Mouse (Mus musculus): ENCODE measurements at regions not wholly inside any gene's neighbourhood (a gene's known extent, or its start where the extent isn't known, plus 50 kb on each side); places are given as distances from the start of the nearest gene placed in this dataset.

GRCm38 (mm10) chr16:76914311-76914710 lies 99.2 kb upstream of the Usp25 start:
- WGBS: 84% methylated on average over 1 of the region's 1 CpGs
- DNase-seq (ENCODE audit: low spot score) (no peak), ATAC-seq (ENCODE audit: insufficient read depth, low FRiP score, low TSS enrichment) (no peak)
- no peaks in the 10 kb centered on the region for H3K27me3 ChIP-seq (ENCODE audit: control insufficient read depth, insufficient read depth, low read length)
- no peaks in the 10 kb centered on the region for H3K4me1 ChIP-seq (ENCODE audit: control insufficient read depth, insufficient read depth, low read length)
- H3K4me2 ChIP-seq (ENCODE audit: low read depth): no peak overlapping the region
- H3K27ac ChIP-seq (ENCODE audit: low read depth, low read length): no peak overlapping the region
- no peaks in the 10 kb centered on the region for H3K9me3 ChIP-seq (ENCODE audit: control insufficient read depth, low read length)
- H3K9ac ChIP-seq (ENCODE audit: low read length): no peak overlapping the region
- H3K4me3 ChIP-seq (ENCODE audit: low read depth, low read length): no peak overlapping the region
- no peaks in the 10 kb centered on the region for H3K36me3 ChIP-seq (ENCODE audit: control insufficient read depth, insufficient read depth, low read length)

GRCm38 (mm10) chr16:76905205-76905996 lies 108.1 kb upstream of the Usp25 start:
- H3K4me1 ChIP-seq (ENCODE audit: control insufficient read depth, insufficient read depth, low read length): no peaks in the 10 kb centered on the region
- no peak overlapping the region for H3K9ac ChIP-seq (ENCODE audit: low read length)
- H3K27me3 ChIP-seq (ENCODE audit: control insufficient read depth, insufficient read depth, low read length): no peaks in the 10 kb centered on the region
- 87% methylated on average over 11 of the region's 11 CpGs for WGBS
- DNase-seq (ENCODE audit: low spot score) (no peak), ATAC-seq (ENCODE audit: insufficient read depth, low FRiP score, low TSS enrichment) (no peak)
- H3K4me2 ChIP-seq (ENCODE audit: low read depth): no peak overlapping the region
- H3K36me3 ChIP-seq (ENCODE audit: control insufficient read depth, insufficient read depth, low read length): no peaks in the 10 kb centered on the region
- no peaks in the 10 kb centered on the region for H3K9me3 ChIP-seq (ENCODE audit: control insufficient read depth, low read length)
- H3K4me3 ChIP-seq (ENCODE audit: low read depth, low read length): no peak overlapping the region
- H3K27ac ChIP-seq (ENCODE audit: low read depth, low read length): no peak overlapping the region

GRCm38 (mm10) chr16:76899083-76899482 lies 114.4 kb upstream of the Usp25 start:
- Histone ChIP-seq H3K4me3 (ENCODE audit: low read depth, low read length) (no peak overlapping the region), H3K36me3 (ENCODE audit: control insufficient read depth, insufficient read depth, low read length) (no peaks in the 10 kb centered on the region), H3K4me2 (ENCODE audit: low read depth) (no peak overlapping the region), H3K27me3 (ENCODE audit: control insufficient read depth, insufficient read depth, low read length) (no peaks in the 10 kb centered on the region), H3K27ac (ENCODE audit: low read depth, low read length) (no peak overlapping the region), H3K9ac (ENCODE audit: low read length) (no peak overlapping the region), H3K4me1 (ENCODE audit: control insufficient read depth, insufficient read depth, low read length) (peaks cover 6% of the 10 kb centered on the region; the same call in 1 of the 2 replicates), H3K9me3 (ENCODE audit: control insufficient read depth, low read length) (no peaks in the 10 kb centered on the region)
- WGBS: 17% methylated on average over 7 of the region's 7 CpGs
- no peak for ATAC-seq (ENCODE audit: insufficient read depth, low FRiP score, low TSS enrichment)
- peak; percentile 37 for DNase-seq (ENCODE audit: low spot score)

GRCm38 (mm10) chr16:76896305-76896704 lies 117.2 kb upstream of the Usp25 start:
- no peaks in the 10 kb centered on the region for H3K9me3 ChIP-seq (ENCODE audit: control insufficient read depth, low read length)
- H3K4me1 ChIP-seq (ENCODE audit: control insufficient read depth, insufficient read depth, low read length): peaks cover 6% of the 10 kb centered on the region; the same call in 1 of the 2 replicates
- ATAC-seq (ENCODE audit: insufficient read depth, low FRiP score, low TSS enrichment) (0 out of 2 replicates have a peak, but pooled peaks have one; percentile 31), DNase-seq (ENCODE audit: low spot score) (peak; percentile 56)
- no peaks in the 10 kb centered on the region for H3K36me3 ChIP-seq (ENCODE audit: control insufficient read depth, insufficient read depth, low read length)
- H3K27me3 ChIP-seq (ENCODE audit: control insufficient read depth, insufficient read depth, low read length): no peaks in the 10 kb centered on the region
- H3K9ac ChIP-seq (ENCODE audit: low read length): no peak overlapping the region
- 0 out of 2 replicates have a peak overlapping the region, but pooled peaks have one; percentile 7 for H3K4me2 ChIP-seq (ENCODE audit: low read depth)
- 8% methylated on average over 13 of the region's 13 CpGs for whole genome bisulfite sequencing
- no peak overlapping the region for H3K27ac ChIP-seq (ENCODE audit: low read depth, low read length)
- no peak overlapping the region for H3K4me3 ChIP-seq (ENCODE audit: low read depth, low read length)

GRCm38 (mm10) chr16:76895781-76896180 lies 117.7 kb upstream of the Usp25 start:
- Histone ChIP-seq H3K9ac (ENCODE audit: low read length) (no peak overlapping the region), H3K4me1 (ENCODE audit: control insufficient read depth, insufficient read depth, low read length) (peaks cover 6% of the 10 kb centered on the region; the same call in 1 of the 2 replicates), H3K27ac (ENCODE audit: low read depth, low read length) (no peak overlapping the region), H3K4me2 (ENCODE audit: low read depth) (no peak overlapping the region), H3K4me3 (ENCODE audit: low read depth, low read length) (no peak overlapping the region), H3K9me3 (ENCODE audit: control insufficient read depth, low read length) (no peaks in the 10 kb centered on the region), H3K27me3 (ENCODE audit: control insufficient read depth, insufficient read depth, low read length) (no peaks in the 10 kb centered on the region), H3K36me3 (ENCODE audit: control insufficient read depth, insufficient read depth, low read length) (no peaks in the 10 kb centered on the region)
- no peak for DNase-seq (ENCODE audit: low spot score)
- 54% methylated on average over 5 of the region's 5 CpGs for whole genome bisulfite sequencing
- ATAC-seq (ENCODE audit: insufficient read depth, low FRiP score, low TSS enrichment): no peak

GRCm38 (mm10) chr16:76878576-76878975 lies 134.9 kb upstream of the Usp25 start:
- no peaks in the 10 kb centered on the region for H3K36me3 ChIP-seq (ENCODE audit: control insufficient read depth, insufficient read depth, low read length)
- no peak overlapping the region for H3K27ac ChIP-seq (ENCODE audit: low read depth, low read length)
- H3K4me1 ChIP-seq (ENCODE audit: control insufficient read depth, insufficient read depth, low read length): no peaks in the 10 kb centered on the region
- no peaks in the 10 kb centered on the region for H3K27me3 ChIP-seq (ENCODE audit: control insufficient read depth, insufficient read depth, low read length)
- no peak overlapping the region for H3K4me2 ChIP-seq (ENCODE audit: low read depth)
- DNase-seq (ENCODE audit: low spot score) (no peak), ATAC-seq (ENCODE audit: insufficient read depth, low FRiP score, low TSS enrichment) (no peak)
- no peaks in the 10 kb centered on the region for H3K9me3 ChIP-seq (ENCODE audit: control insufficient read depth, low read length)
- no peak overlapping the region for H3K4me3 ChIP-seq (ENCODE audit: low read depth, low read length)
- 88% methylated on average over 2 of the region's 2 CpGs for WGBS
- no peak overlapping the region for H3K9ac ChIP-seq (ENCODE audit: low read length)

GRCm38 (mm10) chr16:76875397-76876018 lies 138.0 kb upstream of the Usp25 start:
- no peak overlapping the region for H3K4me3 ChIP-seq (ENCODE audit: low read depth, low read length)
- H3K9ac ChIP-seq (ENCODE audit: low read length): no peak overlapping the region
- no peaks in the 10 kb centered on the region for H3K4me1 ChIP-seq (ENCODE audit: control insufficient read depth, insufficient read depth, low read length)
- DNase-seq (ENCODE audit: low spot score): no peak
- H3K9me3 ChIP-seq (ENCODE audit: control insufficient read depth, low read length): no peaks in the 10 kb centered on the region
- no peak overlapping the region for H3K4me2 ChIP-seq (ENCODE audit: low read depth)
- no peaks in the 10 kb centered on the region for H3K36me3 ChIP-seq (ENCODE audit: control insufficient read depth, insufficient read depth, low read length)
- ATAC-seq (ENCODE audit: insufficient read depth, low FRiP score, low TSS enrichment): no peak
- H3K27ac ChIP-seq (ENCODE audit: low read depth, low read length): no peak overlapping the region
- WGBS: 95% methylated on average over 3 of the region's 3 CpGs
- H3K27me3 ChIP-seq (ENCODE audit: control insufficient read depth, insufficient read depth, low read length): no peaks in the 10 kb centered on the region

GRCm38 (mm10) chr16:76866465-76866802 lies 147.1 kb upstream of the Usp25 start:
- Histone ChIP-seq H3K27ac (ENCODE audit: low read depth, low read length) (no peak overlapping the region), H3K4me2 (ENCODE audit: low read depth) (no peak overlapping the region), H3K4me1 (ENCODE audit: control insufficient read depth, insufficient read depth, low read length) (no peaks in the 10 kb centered on the region), H3K9ac (ENCODE audit: low read length) (no peak overlapping the region), H3K4me3 (ENCODE audit: low read depth, low read length) (no peak overlapping the region), H3K27me3 (ENCODE audit: control insufficient read depth, insufficient read depth, low read length) (no peaks in the 10 kb centered on the region), H3K36me3 (ENCODE audit: control insufficient read depth, insufficient read depth, low read length) (no peaks in the 10 kb centered on the region), H3K9me3 (ENCODE audit: control insufficient read depth, low read length) (no peaks in the 10 kb centered on the region)
- DNase-seq (ENCODE audit: low spot score) (no peak), ATAC-seq (ENCODE audit: insufficient read depth, low FRiP score, low TSS enrichment) (peak; percentile 10; the same call in 1 of the 2 replicates)
- WGBS: 47% methylated on average over 4 of the region's 4 CpGs

Measured in neural tube, embryonic 11.5 days (tissue).